Mouse (Mus musculus): ENCODE measurements around the gene Mybph.
"Not testable (repeated sequence)": the region's sequence is repeated elsewhere in the genome, so short reads cannot be mapped to it uniquely, and the experiment has no call there.

The Mybph gene

GRCm38 (mm10) chr1:134234455-134235390 lies 41.5 kb downstream of the Mybph start:
- DNase-seq, result peak; percentile 19

GRCm38 (mm10) chr1:134235391-134235921 lies 42.2 kb downstream of the Mybph start, which contains the start of gene Adora1:
Gene Adora1 (minus strand): TSS chr1:134235431.
- no peak for DNase-seq

DNA sequence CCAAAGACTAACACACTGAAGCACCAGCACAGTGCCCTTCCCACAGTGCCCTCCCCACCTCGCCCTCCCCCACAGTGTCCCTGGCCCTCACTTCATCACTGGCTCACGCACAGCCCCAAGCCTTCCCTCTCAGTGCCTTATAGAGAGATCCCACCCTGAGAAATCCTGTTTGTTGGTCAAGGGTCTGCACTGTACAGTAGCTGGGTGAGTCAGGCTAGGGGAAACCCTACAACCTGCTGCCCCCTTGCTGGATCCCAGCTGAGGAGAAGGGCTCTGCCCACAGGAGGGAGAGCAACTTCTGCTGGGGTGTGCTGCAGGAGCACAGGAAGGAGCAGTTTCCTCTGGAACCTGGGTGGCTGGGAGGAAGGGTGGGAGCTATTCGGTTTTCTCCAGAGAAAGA lies 42.9 kb downstream of the Mybph start:
- no peak for DNase-seq

DNA sequence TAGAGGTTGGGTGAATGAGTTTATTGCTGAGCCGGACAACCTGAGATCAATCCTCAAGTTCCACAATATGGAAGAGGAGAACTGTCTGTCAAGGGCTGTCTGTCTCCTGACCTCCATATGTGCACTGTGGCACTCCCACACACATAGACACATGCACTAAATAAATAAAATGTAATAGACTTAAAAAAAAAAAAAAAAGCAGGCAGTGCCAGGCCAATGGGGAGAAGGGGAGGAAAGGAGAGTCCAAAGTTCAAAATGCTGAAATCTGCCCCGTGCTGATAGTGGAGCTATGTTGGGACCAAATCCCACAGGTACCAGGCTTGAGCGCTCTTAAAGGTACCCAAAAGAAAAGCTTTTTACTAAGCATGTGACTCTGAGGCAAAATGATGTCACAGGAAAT lies 44.2 kb downstream of the Mybph start:
- no peak for DNase-seq

GRCm38 (mm10) chr1:134240701-134241100 lies 47.5 kb downstream of the Mybph start:
- DNase-seq, result no peak

- no peak for DNase-seq
Measured at GRCm38 (mm10) chr1:134241298-134241697, 48.0 kb downstream of the Mybph start.

DNA sequence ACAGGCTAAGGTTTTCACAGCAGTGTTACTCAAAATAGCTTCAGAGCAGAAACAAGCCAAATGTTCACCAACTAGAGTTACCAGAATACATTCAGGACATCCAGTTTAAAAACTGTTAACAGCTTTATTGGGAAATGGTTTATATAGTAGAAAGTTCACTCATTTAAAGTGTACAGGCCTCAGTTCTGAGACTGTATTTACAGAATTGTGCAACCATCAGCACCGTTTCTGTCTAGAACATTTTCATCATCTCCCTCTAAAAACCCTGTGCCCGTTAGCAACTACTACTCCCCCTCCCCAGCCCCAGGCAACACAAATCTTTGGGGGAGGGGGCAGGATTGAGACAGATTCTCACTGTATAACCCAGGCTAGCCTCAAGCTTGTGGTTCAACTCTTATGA lies 49.0 kb downstream of the Mybph start:
- DNase-seq, result no peak

- no peak for DNase-seq
Measured at GRCm38 (mm10) chr1:134243505-134243904, 50.3 kb downstream of the Mybph start.

DNA sequence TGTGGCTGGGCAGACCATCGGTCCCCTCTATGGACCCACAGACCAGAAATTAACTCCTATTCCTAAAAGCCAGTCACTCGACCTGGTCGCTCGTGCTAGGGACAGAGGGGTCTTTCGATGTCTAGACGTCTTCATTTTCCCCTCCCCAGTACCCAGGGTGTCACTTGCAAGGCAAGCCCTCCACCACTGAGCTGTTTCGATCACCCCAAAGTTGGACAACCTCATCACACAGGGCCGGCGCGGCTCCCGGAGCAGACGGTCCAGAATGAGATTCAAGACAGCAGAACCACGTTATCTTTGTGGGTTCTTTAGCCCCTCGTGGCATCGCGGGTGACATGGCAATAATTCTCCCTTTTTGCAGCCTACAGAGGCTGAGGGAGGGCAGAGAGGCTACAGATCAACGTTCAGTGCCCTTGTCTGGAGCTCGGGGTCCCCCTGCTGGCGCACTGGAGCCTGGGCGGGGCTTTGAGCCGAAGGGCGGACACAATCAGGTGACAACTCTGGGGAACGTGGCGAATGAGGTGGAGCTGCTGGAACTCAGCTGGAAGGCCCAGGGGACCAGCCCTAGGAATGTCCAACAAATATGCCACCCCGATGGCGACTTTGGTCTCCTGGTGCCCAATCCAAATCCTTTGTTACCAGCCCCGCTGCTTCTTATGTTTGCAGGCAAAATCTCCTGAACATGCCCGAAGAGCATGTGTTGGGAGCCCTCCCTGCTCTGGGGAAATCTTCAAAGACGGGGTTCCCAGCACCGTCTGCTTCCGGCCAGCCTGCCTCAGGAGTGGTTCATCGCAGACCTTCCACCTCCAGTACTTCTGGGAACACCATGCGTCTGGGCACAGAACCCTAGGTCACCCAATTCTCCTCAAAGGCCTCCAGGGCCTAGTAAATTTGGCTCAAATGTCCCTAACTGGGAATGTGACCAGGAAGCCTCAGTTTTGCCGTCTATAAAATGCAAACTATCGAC lies 51.0 kb downstream of the Mybph start:
- peak; percentile 92 for DNase-seq

DNA sequence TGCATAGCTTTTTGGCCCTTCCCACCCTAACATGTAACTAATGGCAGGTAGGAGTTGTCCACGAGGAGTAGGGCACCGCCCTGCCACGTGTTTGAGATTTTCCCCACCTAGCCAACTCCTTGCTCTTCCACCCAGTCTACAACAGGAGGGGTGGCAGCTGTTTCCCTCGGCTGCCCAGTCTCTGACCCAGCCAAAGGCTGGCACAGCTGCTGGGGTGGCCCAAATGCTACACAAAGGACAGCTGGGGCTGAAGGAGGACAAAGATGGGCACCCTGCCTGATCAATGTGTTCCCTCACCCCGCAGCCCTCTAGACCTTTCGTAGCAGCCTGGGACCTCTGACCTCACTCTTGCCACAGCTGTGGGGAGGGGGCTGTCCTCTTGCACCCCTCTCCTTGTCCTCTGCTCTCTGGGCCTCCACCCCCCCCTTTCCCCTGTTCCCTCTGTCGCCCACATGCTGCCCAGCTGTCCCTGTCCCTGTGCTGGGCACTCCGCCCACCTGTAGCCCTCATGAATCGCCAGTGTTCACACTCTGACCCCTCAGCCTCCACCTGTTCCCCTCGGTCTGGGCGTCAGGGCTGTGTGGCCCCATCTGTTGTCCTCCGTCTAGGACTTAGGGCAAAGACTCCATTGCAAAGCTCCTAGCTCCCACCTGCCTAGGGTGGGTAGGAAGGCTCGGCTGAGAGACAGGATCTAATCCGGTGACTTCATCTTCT lies 51.9 kb downstream of the Mybph start:
- DNase-seq, result no peak

GRCm38 (mm10) chr1:134246590-134246989 lies 53.3 kb downstream of the Mybph start:
- no peak for DNase-seq

GRCm38 (mm10) chr1:134249681-134250080 lies 56.4 kb downstream of the Mybph start:
- not testable (repeated sequence) for DNase-seq
